Mouse (Mus musculus): ENCODE results near the gene Mt2.
"Not testable (repeated sequence)": the region's sequence is repeated elsewhere in the genome, so short reads cannot be mapped to it uniquely, and the experiment has no call there.

Mt2 gene

GRCm38 (mm10) chr8:94172075-94172808 is at the start of gene Mt2:
Gene Mt2, plus strand, starts transcription at chr8:94172664.
- DNase-seq, result peak; percentile 66 to 71

- DNase-seq, result peak; percentile 57 to 60
Measured at GRCm38 (mm10) chr8:94122711-94123468, 49.6 kb upstream of the Mt2 start.

GRCm38 (mm10) chr8:94127711-94128110 is 44.8 kb upstream of the Mt2 start:
- no peak for DNase-seq

GRCm38 (mm10) chr8:94129133-94129789 is 43.2 kb upstream of the Mt2 start:
- no peak for DNase-seq

GRCm38 (mm10) chr8:94130126-94130525 is 42.3 kb upstream of the Mt2 start:
- DNase-seq, result no peak

- DNase-seq, result no peak
Measured at GRCm38 (mm10) chr8:94132096-94132495, 40.4 kb upstream of the Mt2 start.

- DNase-seq, result not testable (repeated sequence)
Measured at GRCm38 (mm10) chr8:94134601-94135000, 37.9 kb upstream of the Mt2 start.

- peak in 1 of 2 experiments; percentile 21 for DNase-seq
Measured at GRCm38 (mm10) chr8:94135556-94135955, 36.9 kb upstream of the Mt2 start.

- DNase-seq, result no peak
Measured at GRCm38 (mm10) chr8:94136192-94136591, 36.3 kb upstream of the Mt2 start.

GRCm38 (mm10) chr8:94136933-94137332 is 35.5 kb upstream of the Mt2 start, which contains the start of gene Mt4:
Gene Mt4, plus strand, starts transcription at chr8:94137197.
- no peak for DNase-seq

GRCm38 (mm10) chr8:94140266-94140795 is 32.1 kb upstream of the Mt2 start:
- no peak for DNase-seq

- DNase-seq, result no peak
Measured at GRCm38 (mm10) chr8:94148236-94148635, 24.2 kb upstream of the Mt2 start.

GRCm38 (mm10) chr8:94150925-94151324 is 21.5 kb upstream of the Mt2 start:
- DNase-seq, result no peak

GRCm38 (mm10) chr8:94152513-94153300 is 19.8 kb upstream of the Mt2 start, which contains the start of gene Mt3:
Gene Mt3, plus strand, starts transcription at chr8:94152607.
- DNase-seq, result peak; percentile 86 to 89

- peak in 1 of 2 experiments; percentile 30 for DNase-seq
Measured at GRCm38 (mm10) chr8:94153451-94153850, 19.0 kb upstream of the Mt2 start.

- peak in 1 of 2 experiments; percentile 18 for DNase-seq
Measured at GRCm38 (mm10) chr8:94154537-94154936, 17.9 kb upstream of the Mt2 start.

GRCm38 (mm10) chr8:94156092-94156491 is 16.4 kb upstream of the Mt2 start:
- DNase-seq, result no peak

GRCm38 (mm10) chr8:94165772-94166171 is 6.7 kb upstream of the Mt2 start:
- not testable (repeated sequence) for DNase-seq

GRCm38 (mm10) chr8:94167244-94167643 is 5.2 kb upstream of the Mt2 start:
- peak; percentile 94 to 96 for DNase-seq

- DNase-seq, result no peak
Measured at GRCm38 (mm10) chr8:94169547-94169946, 2.9 kb upstream of the Mt2 start.

GRCm38 (mm10) chr8:94171321-94171755 is 1.1 kb upstream of the Mt2 start:
- DNase-seq, result peak; percentile 27 to 34

Data from cerebellum, postnatal 10 days (tissue).